Mouse (Mus musculus) C2C12 (cell line): ENCODE measurements around the gene Ndufs4.

Experiments used
- CTCF ChIP-seq: IDR thresholded peaks from one replicate; pipeline ENCODE4 v1.5.1; 2011; ENCODE audit not compliant: control insufficient read depth, insufficient read depth, insufficient read length
- MAX ChIP-seq: IDR thresholded peaks from one replicate; pipeline ENCODE4 v1.6.1; 2011; ENCODE audit warnings: mild to moderate bottlenecking, control low read depth
- MYOG ChIP-seq: IDR thresholded peaks from one replicate; pipeline ENCODE4 v1.6.1; 2011; ENCODE audit not compliant: control insufficient read depth, insufficient read length; ENCODE audit errors: extremely low read depth
- USF1 ChIP-seq: IDR thresholded peaks from one replicate; pipeline ENCODE4 v1.6.1; 2011; ENCODE audit warnings: low read depth, mild to moderate bottlenecking, control low read depth, moderate library complexity

DNA sequence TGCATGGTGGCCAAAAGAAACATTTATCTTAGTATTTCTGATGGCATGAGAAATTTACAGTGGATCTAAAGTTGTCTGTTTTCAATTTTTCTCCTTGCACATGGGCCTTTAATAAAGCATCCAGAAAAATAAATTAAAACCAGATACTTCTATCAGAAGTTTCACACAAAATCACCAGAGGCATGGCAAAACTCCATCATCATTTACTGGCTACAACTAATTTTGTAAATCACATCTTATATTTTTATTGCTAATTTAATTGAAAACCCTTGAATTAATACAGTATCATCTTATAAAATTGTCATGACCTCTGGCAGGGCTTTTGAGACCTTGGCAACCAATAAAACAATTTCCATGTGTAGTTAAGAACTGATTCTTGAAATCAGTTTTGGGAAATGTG, 4.4 kb upstream of the Ndufs4 start:
- no peak for TF ChIP-seq CTCF
- TF ChIP-seq USF1: no peak
- TF ChIP-seq MYOG: no peak
- no peak for TF ChIP-seq MAX
